Mouse (Mus musculus): ENCODE data around the gene Unc119b. TPM values are rescaled to one million over a fixed set of nuclear protein-coding genes. Genes with fewer than 3 reads are reported as not detected.

Unc119b gene
- polyA plus RNA-seq, 1 experiment, result 38.7 TPM

DNA sequence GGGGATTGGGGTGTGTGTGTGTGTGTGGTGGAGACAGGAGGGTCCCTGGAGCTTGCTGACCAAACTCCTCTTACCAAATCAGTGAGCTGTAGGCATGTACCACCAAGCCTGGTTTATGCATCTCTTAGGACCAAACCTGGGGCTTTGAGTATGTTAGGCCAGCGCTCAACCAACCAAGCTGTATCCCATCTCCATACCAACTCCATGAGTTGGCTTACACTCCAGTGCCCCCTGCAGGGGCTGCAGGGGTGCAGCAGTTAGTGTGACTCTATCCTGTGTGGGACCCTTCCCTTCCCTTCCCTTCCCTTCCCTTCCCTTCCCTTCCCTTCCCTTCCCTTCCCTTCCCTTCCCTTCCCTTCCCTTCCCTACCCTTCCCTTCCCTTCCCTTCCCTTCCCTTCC is 39.8 kb upstream of the Unc119b start:
- H3K4me3 ChIP-seq (ENCODE audit: extremely low read depth, insufficient read depth, insufficient read length), result no peak overlapping the region
- H3K27ac ChIP-seq (ENCODE audit: insufficient read depth, low read length), result no peak overlapping the region
- H3K4me1 ChIP-seq (ENCODE audit: control insufficient read depth, insufficient read depth, insufficient read length), result no peaks in the 10 kb centered on the region
- no peaks in the 10 kb centered on the region for H3K27me3 ChIP-seq (ENCODE audit: control insufficient read depth, insufficient read depth, low read length)
- TF ChIP-seq CTCF (IDR thresholded peaks at IDR 0.05; ENCODE audit: extremely low read depth, insufficient read depth, insufficient read length, insufficient replicate concordance) (peak; percentile 34; the same call in 1 of the 2 replicates), POLR2A (IDR thresholded peaks at IDR 0.05; ENCODE audit: low read depth, low read length) (no peak)
- 82% methylated on average over 1 of the region's 1 CpGs for WGBS
- no peaks in the 10 kb centered on the region for H3K36me3 ChIP-seq (ENCODE audit: control insufficient read depth, insufficient read depth, low read length)
- no peak for DNase-seq (ENCODE audit: low read depth in 1 of 2, low spot score in 2 of 2)

DNA sequence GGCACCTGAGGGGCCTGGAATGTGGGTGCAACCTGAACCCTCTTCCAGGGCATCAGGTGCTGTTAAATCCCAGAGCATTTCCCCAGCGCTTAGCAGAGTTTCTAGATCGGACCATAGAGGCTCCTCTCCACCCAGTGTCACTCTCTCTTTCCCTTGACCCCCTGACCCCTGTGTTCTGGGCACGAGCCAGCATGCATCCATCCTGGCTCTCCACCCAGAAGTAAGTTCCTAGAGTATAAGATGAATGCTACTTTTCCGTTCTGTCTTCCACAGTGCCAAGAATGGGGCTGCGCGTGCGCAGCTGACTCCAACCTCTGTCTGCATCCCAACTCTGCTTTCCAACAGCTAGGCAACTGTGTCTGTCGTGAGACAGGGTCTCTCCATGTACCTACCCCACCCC is 35.4 kb upstream of the Unc119b start:
- H3K4me3 ChIP-seq (ENCODE audit: extremely low read depth, insufficient read depth, insufficient read length), result no peak overlapping the region
- no peaks in the 10 kb centered on the region for H3K27me3 ChIP-seq (ENCODE audit: control insufficient read depth, insufficient read depth, low read length)
- peaks cover 19% of the 10 kb centered on the region; the same call in 1 of the 2 replicates for H3K4me1 ChIP-seq (ENCODE audit: control insufficient read depth, insufficient read depth, insufficient read length)
- no peak for DNase-seq (ENCODE audit: low read depth in 1 of 2, low spot score in 2 of 2)
- TF ChIP-seq POLR2A (IDR thresholded peaks at IDR 0.05; ENCODE audit: low read depth, low read length), result no peak
- no peak for TF ChIP-seq CTCF (IDR thresholded peaks at IDR 0.05; ENCODE audit: extremely low read depth, insufficient read depth, insufficient read length, insufficient replicate concordance)
- H3K36me3 ChIP-seq (ENCODE audit: control insufficient read depth, insufficient read depth, low read length), result no peaks in the 10 kb centered on the region
- 93% methylated on average over 8 of the region's 8 CpGs for WGBS
- H3K27ac ChIP-seq (ENCODE audit: insufficient read depth, low read length), result no peak overlapping the region

DNA sequence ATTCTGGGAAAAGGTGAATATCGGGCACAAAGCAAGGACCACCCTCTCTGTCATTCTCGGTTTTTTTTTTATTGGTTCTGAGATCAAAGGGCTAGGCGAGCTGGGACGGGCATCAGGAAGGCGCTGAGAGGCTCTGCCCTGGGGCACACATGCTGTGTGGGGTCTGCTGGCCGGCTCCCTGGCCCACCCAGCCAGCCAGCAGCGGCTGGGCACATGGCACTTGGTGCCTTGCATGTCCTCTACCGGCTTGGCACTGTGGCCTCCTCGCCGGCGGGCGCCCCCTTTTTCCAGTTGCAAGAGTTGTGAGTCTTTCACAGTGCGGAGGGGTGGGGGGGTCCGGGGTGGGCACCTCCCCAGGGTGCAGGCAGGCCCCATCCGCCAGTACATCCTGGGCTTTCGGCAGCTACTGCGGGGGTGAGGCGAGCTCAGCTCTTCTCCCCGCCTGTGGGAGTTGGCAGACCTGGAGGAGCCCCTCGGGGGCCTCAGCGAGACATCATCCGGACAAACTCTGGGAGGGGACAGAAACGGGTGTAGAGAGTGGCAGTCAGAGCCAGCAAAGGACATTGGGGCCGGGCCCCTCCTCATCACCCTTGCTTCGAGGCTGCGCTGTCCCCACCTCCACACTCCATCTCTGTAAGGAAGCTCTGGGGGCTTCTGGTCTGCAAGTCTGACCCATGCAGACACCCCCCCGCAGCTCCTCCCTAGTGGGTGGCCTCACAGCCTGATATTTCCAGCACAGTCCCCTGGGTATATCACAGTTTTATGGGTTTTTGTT is 34.1 kb upstream of the Unc119b start:
- Histone ChIP-seq H3K27ac (ENCODE audit: insufficient read depth, low read length) (no peak overlapping the region), H3K4me1 (ENCODE audit: control insufficient read depth, insufficient read depth, insufficient read length) (peaks cover 19% of the 10 kb centered on the region; the same call in 1 of the 2 replicates), H3K36me3 (ENCODE audit: control insufficient read depth, insufficient read depth, low read length) (no peaks in the 10 kb centered on the region), H3K4me3 (ENCODE audit: extremely low read depth, insufficient read depth, insufficient read length) (no peak overlapping the region), H3K27me3 (ENCODE audit: control insufficient read depth, insufficient read depth, low read length) (no peaks in the 10 kb centered on the region)
- no peak for DNase-seq (ENCODE audit: low read depth in 1 of 2, low spot score in 2 of 2)
- WGBS, result 54% methylated on average over 27 of the region's 27 CpGs
- TF ChIP-seq CTCF (IDR thresholded peaks at IDR 0.05; ENCODE audit: extremely low read depth, insufficient read depth, insufficient read length, insufficient replicate concordance) (no peak), POLR2A (IDR thresholded peaks at IDR 0.05; ENCODE audit: low read depth, low read length) (no peak)

DNA sequence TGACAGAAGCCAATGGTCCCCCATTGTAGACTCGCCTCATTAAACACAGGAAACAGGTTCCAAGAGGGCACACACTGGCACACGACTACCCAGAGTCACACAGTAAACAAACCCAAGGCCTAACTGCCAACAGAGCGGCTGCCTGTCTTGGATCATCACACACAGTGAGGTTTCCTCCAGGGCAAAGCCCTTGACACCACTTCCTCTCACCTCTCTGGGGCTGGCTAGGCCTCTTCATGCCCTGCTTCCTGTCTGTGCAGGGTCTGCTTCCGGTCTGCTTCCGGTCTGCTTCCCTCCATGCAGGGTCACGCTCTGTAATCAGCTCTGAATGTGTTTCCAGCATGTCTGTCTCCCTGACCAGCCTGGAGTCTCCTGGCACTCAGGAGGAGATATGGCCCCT is 32.6 kb upstream of the Unc119b start:
- peak; percentile 65 to 79 for DNase-seq (ENCODE audit: low read depth in 1 of 2, low spot score in 2 of 2)
- WGBS, result 14% methylated on average over 6 of the region's 6 CpGs
- peaks cover 19% of the 10 kb centered on the region; the same call in 1 of the 2 replicates for H3K4me1 ChIP-seq (ENCODE audit: control insufficient read depth, insufficient read depth, insufficient read length)
- TF ChIP-seq CTCF (IDR thresholded peaks at IDR 0.05; ENCODE audit: extremely low read depth, insufficient read depth, insufficient read length, insufficient replicate concordance) (no peak), POLR2A (IDR thresholded peaks at IDR 0.05; ENCODE audit: low read depth, low read length) (peak; percentile 25)
- H3K36me3 ChIP-seq (ENCODE audit: control insufficient read depth, insufficient read depth, low read length), result no peaks in the 10 kb centered on the region
- no peak overlapping the region for H3K4me3 ChIP-seq (ENCODE audit: extremely low read depth, insufficient read depth, insufficient read length)
- H3K27me3 ChIP-seq (ENCODE audit: control insufficient read depth, insufficient read depth, low read length), result no peaks in the 10 kb centered on the region
- H3K27ac ChIP-seq (ENCODE audit: insufficient read depth, low read length), result peak overlapping the region; percentile 77

DNA sequence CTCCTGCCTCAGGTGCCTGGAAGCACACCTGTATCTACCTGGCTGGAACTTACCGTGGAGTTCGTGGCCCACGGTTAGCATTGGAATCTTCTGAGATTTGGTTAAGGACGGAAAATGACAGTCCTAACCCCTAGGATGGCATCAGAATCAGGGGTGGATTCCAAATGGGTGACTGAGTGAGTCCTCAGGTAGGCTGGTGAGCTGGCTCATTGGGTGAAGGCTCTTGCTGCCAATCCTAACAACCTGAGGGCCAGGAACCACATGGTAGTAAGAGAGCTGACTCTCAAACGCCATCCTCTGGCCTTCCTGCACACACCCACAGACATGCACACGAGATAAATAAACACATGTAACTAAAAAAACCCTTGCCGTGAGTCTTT is 32.0 kb upstream of the Unc119b start:
- WGBS, result 57% methylated on average over 7 of the region's 7 CpGs
- Histone ChIP-seq H3K27ac (ENCODE audit: insufficient read depth, low read length) (peak overlapping the region; percentile 77), H3K4me3 (ENCODE audit: extremely low read depth, insufficient read depth, insufficient read length) (no peak overlapping the region), H3K4me1 (ENCODE audit: control insufficient read depth, insufficient read depth, insufficient read length) (peaks cover 19% of the 10 kb centered on the region; the same call in 1 of the 2 replicates), H3K36me3 (ENCODE audit: control insufficient read depth, insufficient read depth, low read length) (no peaks in the 10 kb centered on the region), H3K27me3 (ENCODE audit: control insufficient read depth, insufficient read depth, low read length) (no peaks in the 10 kb centered on the region)
- TF ChIP-seq CTCF (IDR thresholded peaks at IDR 0.05; ENCODE audit: extremely low read depth, insufficient read depth, insufficient read length, insufficient replicate concordance), result no peak
- no peak for TF ChIP-seq POLR2A (IDR thresholded peaks at IDR 0.05; ENCODE audit: low read depth, low read length)
- no peak for DNase-seq (ENCODE audit: low read depth in 1 of 2, low spot score in 2 of 2)

DNA sequence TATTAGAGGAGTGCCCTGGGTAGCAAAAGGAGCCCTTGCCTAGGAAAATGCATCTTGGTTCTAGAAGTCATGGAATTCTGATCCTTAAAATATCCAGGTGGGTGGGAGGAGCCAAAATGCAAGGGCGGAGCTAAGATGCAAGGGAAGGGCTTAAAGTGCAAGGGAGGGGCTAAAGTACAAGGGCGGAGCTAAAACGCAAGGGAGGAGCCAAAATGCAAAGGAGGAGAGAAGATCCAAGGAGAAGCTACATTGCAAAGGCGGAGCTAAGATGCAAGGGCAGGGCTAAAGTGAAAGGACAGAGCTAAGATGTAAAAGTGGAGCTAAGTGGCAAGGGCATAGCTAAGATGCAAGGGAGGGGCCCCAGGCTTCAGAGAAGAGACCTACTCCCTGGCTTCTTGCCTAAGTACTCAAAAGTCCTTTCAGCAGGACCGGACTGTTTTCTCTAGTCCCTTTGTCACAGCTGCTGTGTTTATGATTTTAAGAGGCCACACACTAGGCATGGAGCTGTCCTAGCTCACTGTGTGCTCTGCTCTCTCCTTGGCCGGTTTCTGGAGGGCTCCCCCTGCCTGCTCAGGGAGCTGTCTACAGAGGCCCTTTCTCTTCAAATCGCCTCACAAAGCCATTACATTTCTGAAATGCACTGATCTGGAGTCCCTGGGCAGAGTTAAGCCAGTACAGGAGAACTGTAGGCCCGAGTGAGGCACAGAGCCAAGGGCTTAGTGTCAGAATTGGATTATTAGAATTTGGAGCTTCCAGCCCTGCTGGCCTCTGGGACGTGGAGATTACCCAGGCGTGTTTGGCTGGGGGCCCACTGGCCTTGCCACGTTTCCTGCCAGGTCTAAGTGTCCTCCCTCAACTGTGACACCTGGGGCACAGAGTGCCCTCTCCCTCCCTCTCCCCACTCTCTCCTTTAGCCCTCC is 31.4 kb upstream of the Unc119b start:
- H3K27me3 ChIP-seq (ENCODE audit: control insufficient read depth, insufficient read depth, low read length), result no peaks in the 10 kb centered on the region
- no peaks in the 10 kb centered on the region for H3K36me3 ChIP-seq (ENCODE audit: control insufficient read depth, insufficient read depth, low read length)
- no peak for DNase-seq (ENCODE audit: low read depth in 1 of 2, low spot score in 2 of 2)
- peak overlapping the region; percentile 77 for H3K27ac ChIP-seq (ENCODE audit: insufficient read depth, low read length)
- 47% methylated on average over 11 of the region's 11 CpGs for WGBS
- peaks cover 19% of the 10 kb centered on the region; the same call in 1 of the 2 replicates for H3K4me1 ChIP-seq (ENCODE audit: control insufficient read depth, insufficient read depth, insufficient read length)
- TF ChIP-seq POLR2A (IDR thresholded peaks at IDR 0.05; ENCODE audit: low read depth, low read length) (no peak), CTCF (IDR thresholded peaks at IDR 0.05; ENCODE audit: extremely low read depth, insufficient read depth, insufficient read length, insufficient replicate concordance) (no peak)
- no peak overlapping the region for H3K4me3 ChIP-seq (ENCODE audit: extremely low read depth, insufficient read depth, insufficient read length)

Measured in spleen, adult 2 months (tissue).